Mouse (Mus musculus) liver, adult 2 months (tissue): ENCODE data around the gene Rufy4.

Experiments
- CTCF ChIP-seq: fragments of 200-500 bp; IDR thresholded peaks from 2 replicates; pipeline ENCODE4 v1.5.1; 2011; ENCODE audit warnings: low read depth, low read length, control low read depth
- POLR2A ChIP-seq: fragments of 200-500 bp; IDR thresholded peaks from 2 replicates; pipeline ENCODE4 v1.6.1; 2011; ENCODE audit warnings: low read length, control low read depth; ENCODE audit not compliant: insufficient read depth; ENCODE audit errors: extremely low read depth

GRCm38 (mm10) chr1:74160036-74160435, 34.7 kb downstream of the Rufy4 start:
- TF ChIP-seq CTCF (no peak), POLR2A (no peak)
